Mouse (Mus musculus) midbrain, embryonic 14.5 days (tissue): Measurements from ENCODE around the gene Fbf1. TPM values are rescaled to one million over a fixed set of nuclear protein-coding genes. Genes with fewer than 3 reads are reported as not detected.

Experiments used
- ATAC-seq: fragments of 200-750 bp; cut with Nextera tagmentation; 2 replicates; pipeline ENCODE4 v1.8.0; 2017; ENCODE audit warnings: moderate number of reproducible peaks, moderate library complexity; ENCODE audit not compliant: low FRiP score, low TSS enrichment
- DNase-seq: peaks from one replicate; pipeline ENCODE4 v3.0.0-alpha.2; 2015
- H3K27ac ChIP-seq: fragments of 300-500 bp; sonication (generic); replicated peaks from 2 replicates; pipeline ENCODE4 v1.5.1; 2014; ENCODE audit warnings: mild to moderate bottlenecking, low read depth, low read length, moderate library complexity
- H3K27me3 ChIP-seq: fragments of 300-500 bp; sonication (generic); 2 replicates; pipeline ENCODE4 v1.6.1; 2014; ENCODE audit warnings: low read length, control low read depth, mixed read lengths; ENCODE audit not compliant: control insufficient read depth, insufficient read depth
- H3K36me3 ChIP-seq: fragments of 300-500 bp; sonication (generic); 2 replicates; pipeline ENCODE4 v1.6.1; 2014; ENCODE audit warnings: low read length, control low read depth; ENCODE audit not compliant: control insufficient read depth, insufficient read depth
- H3K4me1 ChIP-seq: fragments of 300-500 bp; sonication (generic); 2 replicates; pipeline ENCODE4 v1.6.1; 2014; ENCODE audit warnings: mild to moderate bottlenecking, antibody characterized with exemption, low read length, control low read depth; ENCODE audit not compliant: control insufficient read depth, insufficient read depth
- H3K4me2 ChIP-seq: fragments of 300-500 bp; sonication (generic); 2 replicates; pipeline ENCODE4 v1.6.1; 2014; ENCODE audit warnings: mild to moderate bottlenecking, low read length, moderate library complexity
- H3K4me3 ChIP-seq: fragments of 300-500 bp; sonication (generic); replicated peaks from 2 replicates; pipeline ENCODE4 v1.5.1; 2014; ENCODE audit warnings: low read depth, low read length
- H3K9ac ChIP-seq: fragments of 300-500 bp; sonication (generic); replicated peaks from 2 replicates; pipeline ENCODE4 v1.6.1; 2014; ENCODE audit warnings: mild to moderate bottlenecking, low read length, moderate library complexity
- H3K9me3 ChIP-seq: fragments of 300-500 bp; sonication (generic); 2 replicates; pipeline ENCODE4 v1.6.1; 2016; ENCODE audit warnings: low read length, control low read depth, mixed read lengths; ENCODE audit not compliant: control insufficient read depth
- WGBS: fragments of 180-500 bp; shearing (Covaris S2); extraction: QIAGEN DNeasy Blood & Tissue Kit; methylation state at CpG from one replicate; pipeline ENCODE4 v1.1.7; 2014; 5-methylcytosine and 5-hydroxymethylcytosine counted together
- polyA plus RNA-seq: library from polyadenylated mRNA; unstranded; fragments of >200 nt; fragmentation: Nextera tagmentation; extraction: Ambion mirVana; gene quantifications from 2 replicates; pipeline ENCODE4 v1.2.1, GENCODE M21; 2014

The Fbf1 gene
- polyA plus RNA-seq, 1 experiment from 2014 or later: 58.9 TPM

- ATAC-seq (no peak), DNase-seq (no peak)
- Histone ChIP-seq H3K27me3 (peaks cover 37% of the 10 kb centered on the region), H3K4me3 (no peak overlapping the region), H3K4me2 (no peak overlapping the region), H3K27ac (no peak overlapping the region), H3K4me1 (peaks cover 14% of the 10 kb centered on the region; the same call in 1 of the 2 replicates), H3K36me3 (no peaks in the 10 kb centered on the region), H3K9me3 (no peaks in the 10 kb centered on the region), H3K9ac (no peak overlapping the region)
- 43% methylated on average over 14 of the region's 14 CpGs for WGBS
Observed at GRCm38 (mm10) chr11:116104006-116104646, 63.8 kb downstream of the Fbf1 start.

DNA sequence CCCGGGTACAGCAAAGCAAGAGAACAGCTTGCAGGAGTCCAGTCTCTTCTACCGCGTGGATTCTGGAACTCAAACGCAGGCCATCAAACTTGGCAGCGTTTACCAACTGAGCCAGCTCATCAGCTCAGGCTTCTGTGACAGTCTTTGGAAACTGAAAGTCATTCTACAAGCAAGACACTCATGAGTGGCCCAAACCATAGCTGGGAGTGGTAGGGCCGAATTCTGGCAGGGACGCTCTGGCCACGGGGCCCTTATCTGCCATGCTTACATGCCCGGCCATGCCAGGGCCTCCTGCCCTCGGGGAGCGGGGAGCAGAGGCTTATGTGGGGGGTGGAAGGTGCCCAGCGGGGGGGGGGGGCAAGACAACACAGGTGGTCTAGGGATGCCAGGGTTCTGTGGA, 64.4 kb downstream of the Fbf1 start:
- H3K36me3 ChIP-seq: no peaks in the 10 kb centered on the region
- H3K27me3 ChIP-seq: peaks cover 31% of the 10 kb centered on the region
- H3K9me3 ChIP-seq: no peaks in the 10 kb centered on the region
- no peak overlapping the region for H3K4me3 ChIP-seq
- 78% methylated on average over 12 of the region's 12 CpGs for WGBS
- ATAC-seq: no peak
- no peak for DNase-seq
- no peak overlapping the region; the same call in 1 of the 2 replicates for H3K27ac ChIP-seq
- no peak overlapping the region for H3K4me2 ChIP-seq
- H3K9ac ChIP-seq: no peak overlapping the region
- peaks cover 14% of the 10 kb centered on the region; the same call in 1 of the 2 replicates for H3K4me1 ChIP-seq

DNA sequence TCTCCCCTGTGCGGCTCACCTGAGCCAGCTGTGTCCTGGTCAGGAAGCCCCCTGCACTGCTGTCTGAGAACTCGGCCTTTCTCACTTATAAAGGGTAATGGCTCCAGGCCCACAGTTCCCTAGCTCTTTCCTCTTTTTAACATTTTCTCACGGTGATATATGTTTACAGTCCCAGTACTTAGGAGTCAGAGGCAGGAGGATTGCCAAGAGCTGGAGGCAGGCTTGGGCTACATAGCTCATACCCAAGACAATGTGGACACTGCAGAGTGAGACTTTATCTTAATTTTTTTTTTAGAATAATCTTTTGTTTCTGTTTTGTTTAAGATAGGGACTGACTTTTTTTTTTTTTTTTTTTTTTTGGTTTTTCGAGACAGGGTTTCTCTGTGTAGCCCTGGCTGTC, 65.5 kb downstream of the Fbf1 start:
- Histone ChIP-seq H3K9ac (no peak overlapping the region), H3K4me3 (no peak overlapping the region), H3K36me3 (no peaks in the 10 kb centered on the region), H3K9me3 (no peaks in the 10 kb centered on the region), H3K27ac (peak overlapping the region; percentile 76), H3K4me2 (no peak overlapping the region), H3K4me1 (peaks cover 14% of the 10 kb centered on the region; the same call in 1 of the 2 replicates), H3K27me3 (peaks cover 20% of the 10 kb centered on the region)
- no peak for ATAC-seq
- 65% methylated on average over 3 of the region's 4 CpGs for WGBS
- DNase-seq: no peak

- no peak for ATAC-seq
- WGBS: 29% methylated on average over 11 of the region's 11 CpGs
- H3K36me3 ChIP-seq: no peaks in the 10 kb centered on the region
- DNase-seq: peak; percentile 56
- no peak overlapping the region for H3K9ac ChIP-seq
- H3K4me2 ChIP-seq: no peak overlapping the region
- peaks cover 15% of the 10 kb centered on the region for H3K27me3 ChIP-seq
- peaks cover 14% of the 10 kb centered on the region; the same call in 1 of the 2 replicates for H3K4me1 ChIP-seq
- H3K4me3 ChIP-seq: no peak overlapping the region
- H3K27ac ChIP-seq: peak overlapping the region; percentile 76
- no peaks in the 10 kb centered on the region for H3K9me3 ChIP-seq
Observed at GRCm38 (mm10) chr11:116101931-116102381, 66.0 kb downstream of the Fbf1 start.

DNA sequence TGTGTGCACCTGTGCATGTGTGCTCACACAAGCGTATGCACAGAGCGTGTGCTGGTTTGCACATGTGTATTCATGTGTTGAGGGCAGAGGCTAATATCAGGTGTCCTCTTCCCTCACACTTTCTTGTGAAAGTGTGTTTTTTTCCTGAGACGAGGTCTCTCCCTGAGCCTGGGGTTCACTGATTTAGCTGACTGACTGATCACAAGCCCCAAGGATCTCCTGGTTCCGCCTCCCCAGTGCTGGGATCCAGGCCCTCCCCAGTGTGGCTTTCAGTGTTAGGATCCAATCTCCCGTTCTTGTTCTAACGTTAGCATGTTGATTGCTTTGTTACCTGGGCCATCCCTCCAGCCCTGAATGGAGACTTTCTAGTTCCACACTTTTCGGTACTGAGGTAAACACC, 67.1 kb downstream of the Fbf1 start:
- 81% methylated on average over 7 of the region's 7 CpGs for WGBS
- H3K9ac ChIP-seq: no peak overlapping the region
- H3K36me3 ChIP-seq: no peaks in the 10 kb centered on the region
- DNase-seq: no peak
- H3K4me2 ChIP-seq: no peak overlapping the region
- 0 out of 2 replicates have a peak, but pooled peaks cover 5% of the 10 kb centered on the region for H3K27me3 ChIP-seq
- H3K27ac ChIP-seq: no peak overlapping the region
- peaks cover 14% of the 10 kb centered on the region; the same call in 1 of the 2 replicates for H3K4me1 ChIP-seq
- ATAC-seq: no peak
- H3K4me3 ChIP-seq: no peak overlapping the region
- no peaks in the 10 kb centered on the region for H3K9me3 ChIP-seq

- Histone ChIP-seq H3K4me1 (peaks cover 14% of the 10 kb centered on the region; the same call in 1 of the 2 replicates), H3K9me3 (no peaks in the 10 kb centered on the region), H3K4me2 (no peak overlapping the region), H3K36me3 (no peaks in the 10 kb centered on the region), H3K9ac (no peak overlapping the region), H3K27me3 (0 out of 2 replicates have a peak, but pooled peaks cover 1% of the 10 kb centered on the region), H3K4me3 (no peak overlapping the region), H3K27ac (no peak overlapping the region)
- DNase-seq: no peak
- WGBS: 86% methylated on average over 6 of the region's 6 CpGs
- no peak for ATAC-seq
Observed at GRCm38 (mm10) chr11:116100385-116100784, 67.6 kb downstream of the Fbf1 start.

DNA sequence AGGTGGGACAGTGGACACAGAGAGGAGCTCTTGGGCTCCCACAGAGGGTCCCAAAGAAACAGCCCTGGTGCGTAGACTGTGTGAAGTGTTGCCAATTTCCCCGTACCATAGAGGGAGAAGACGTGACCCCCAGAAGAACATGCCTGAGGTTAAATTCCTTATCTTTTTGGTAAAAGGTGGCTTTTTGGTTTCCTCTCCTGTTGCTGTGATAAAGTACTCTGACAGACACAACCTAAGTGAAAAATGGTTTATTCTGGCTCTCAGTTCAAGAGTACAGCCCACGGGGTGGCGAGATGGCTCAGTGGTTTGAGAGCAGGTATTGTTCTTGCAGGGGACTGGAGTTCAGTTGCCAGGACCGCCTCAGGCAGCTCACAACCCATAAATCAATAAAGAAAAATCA, 68.5 kb downstream of the Fbf1 start:
- H3K4me2 ChIP-seq: no peak overlapping the region
- ATAC-seq (no peak), DNase-seq (no peak)
- peaks cover 12% of the 10 kb centered on the region; the same call in 1 of the 2 replicates for H3K4me1 ChIP-seq
- 85% methylated on average over 6 of the region's 6 CpGs for WGBS
- no peak overlapping the region for H3K4me3 ChIP-seq
- no peak overlapping the region for H3K27ac ChIP-seq
- H3K9me3 ChIP-seq: no peaks in the 10 kb centered on the region
- H3K27me3 ChIP-seq: no peaks in the 10 kb centered on the region
- H3K36me3 ChIP-seq: no peaks in the 10 kb centered on the region
- H3K9ac ChIP-seq: no peak overlapping the region

GRCm38 (mm10) chr11:116098711-116099460, 69.1 kb downstream of the Fbf1 start:
- no peak for DNase-seq
- Histone ChIP-seq H3K4me1 (peaks cover 6% of the 10 kb centered on the region; the same call in 1 of the 2 replicates), H3K27ac (no peak overlapping the region), H3K4me3 (no peak overlapping the region), H3K9ac (no peak overlapping the region), H3K4me2 (no peak overlapping the region), H3K9me3 (no peaks in the 10 kb centered on the region), H3K27me3 (no peaks in the 10 kb centered on the region), H3K36me3 (no peaks in the 10 kb centered on the region)
- 80% methylated on average over 14 of the region's 14 CpGs for WGBS
- ATAC-seq: no peak
